Mouse (Mus musculus): ENCODE data around the gene Fam161b.
"Not testable (repeated sequence)": the region's sequence is repeated elsewhere in the genome, so short reads cannot be mapped to it uniquely, and the experiment has no call there.

DNA sequence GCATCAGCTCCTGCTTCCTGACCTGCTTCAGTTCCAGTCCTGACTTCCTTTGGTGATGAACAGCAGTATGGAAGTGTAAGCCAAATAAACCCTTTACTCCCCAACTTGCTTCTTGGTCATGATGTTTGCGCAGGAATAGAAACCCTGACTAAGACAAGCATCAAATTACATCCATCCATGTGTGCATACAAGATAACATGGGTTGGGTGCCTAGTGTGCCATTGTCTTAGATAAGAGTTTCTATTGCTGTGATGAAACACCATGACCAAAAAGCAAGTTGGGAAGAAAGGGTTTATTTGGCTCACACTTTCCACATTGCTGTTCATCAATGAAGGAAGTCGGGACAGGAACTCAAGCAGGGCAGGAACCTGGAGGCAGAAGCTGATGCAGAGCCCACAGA is 2.9 kb downstream of the Fam161b start:
- not testable (repeated sequence) for TF ChIP-seq MAFK (IDR thresholded peaks at IDR 0.05; ENCODE audit: insufficient read depth, low read depth, low read length); CHD2 (IDR thresholded peaks at IDR 0.05; ENCODE audit: low read depth, low read length); ZNF384 (IDR thresholded peaks at IDR 0.05; ENCODE audit: low read depth, low read length); HCFC1 (IDR thresholded peaks at IDR 0.05; ENCODE audit: borderline replicate concordance, insufficient read depth, low read length); ZC3H11A (IDR thresholded peaks at IDR 0.05; ENCODE audit: borderline replicate concordance, low read depth, low read length)

Measured in ES-E14 (cell line).